Mouse (Mus musculus): ENCODE measurements around the gene BC049352.

The BC049352 gene

DNA sequence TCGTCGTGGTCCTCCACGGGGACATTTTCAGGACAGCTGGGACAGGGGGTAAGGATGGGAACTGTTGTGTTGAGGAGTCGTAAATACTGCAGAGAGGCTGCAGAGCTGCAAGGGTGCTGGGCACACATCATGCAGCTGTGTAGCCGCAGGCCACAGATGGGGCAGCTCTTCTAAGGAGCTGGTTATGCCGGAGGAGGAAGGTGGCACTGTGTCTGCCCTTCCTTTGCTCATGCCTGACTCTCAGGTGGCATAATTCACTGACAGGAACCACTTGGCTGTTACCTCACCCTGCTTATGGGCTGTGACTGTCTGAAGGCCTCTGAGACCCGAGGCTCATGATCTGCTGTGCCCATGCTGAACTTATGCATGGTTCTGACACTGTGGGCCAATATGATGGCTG lies 68.5 kb downstream of the BC049352 start:
- no peak for DNase-seq (ENCODE audit: inconsistent ontology term)

GRCm38 (mm10) chr9:45251281-45251680 lies 69.5 kb downstream of the BC049352 start:
- no peak for DNase-seq (ENCODE audit: inconsistent ontology term)

- no peak for DNase-seq (ENCODE audit: inconsistent ontology term)
Measured at GRCm38 (mm10) chr9:45251990-45252389, 70.2 kb downstream of the BC049352 start.

GRCm38 (mm10) chr9:45252395-45252794 lies 70.6 kb downstream of the BC049352 start:
- DNase-seq (ENCODE audit: inconsistent ontology term) = no peak

- no peak for DNase-seq (ENCODE audit: inconsistent ontology term)
Measured at GRCm38 (mm10) chr9:45254021-45254420, 72.2 kb downstream of the BC049352 start.

DNA sequence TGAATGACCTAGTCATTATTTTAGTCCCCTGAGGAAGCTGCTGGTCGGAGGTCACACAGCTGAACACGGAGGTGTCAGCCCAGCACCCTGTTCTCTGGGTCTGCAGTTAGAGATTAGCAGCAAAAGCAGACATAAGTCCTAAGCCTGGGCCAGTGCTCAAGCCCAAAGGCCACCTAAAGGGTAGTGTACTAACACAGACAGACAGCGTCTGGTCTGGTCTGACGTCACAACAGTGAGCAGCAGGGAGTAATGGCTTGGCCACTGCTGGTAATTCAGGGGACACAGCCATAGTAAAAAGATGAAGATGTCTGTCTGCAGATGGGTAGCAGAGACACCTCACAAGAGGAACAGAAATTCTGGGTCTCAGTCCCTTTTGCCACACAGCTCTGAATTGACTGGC lies 72.8 kb downstream of the BC049352 start:
- no peak for DNase-seq (ENCODE audit: inconsistent ontology term)

GRCm38 (mm10) chr9:45255431-45255830 lies 73.6 kb downstream of the BC049352 start:
- no peak for DNase-seq (ENCODE audit: inconsistent ontology term)

GRCm38 (mm10) chr9:45255967-45256366 lies 74.2 kb downstream of the BC049352 start:
- DNase-seq (ENCODE audit: inconsistent ontology term) = no peak

DNA sequence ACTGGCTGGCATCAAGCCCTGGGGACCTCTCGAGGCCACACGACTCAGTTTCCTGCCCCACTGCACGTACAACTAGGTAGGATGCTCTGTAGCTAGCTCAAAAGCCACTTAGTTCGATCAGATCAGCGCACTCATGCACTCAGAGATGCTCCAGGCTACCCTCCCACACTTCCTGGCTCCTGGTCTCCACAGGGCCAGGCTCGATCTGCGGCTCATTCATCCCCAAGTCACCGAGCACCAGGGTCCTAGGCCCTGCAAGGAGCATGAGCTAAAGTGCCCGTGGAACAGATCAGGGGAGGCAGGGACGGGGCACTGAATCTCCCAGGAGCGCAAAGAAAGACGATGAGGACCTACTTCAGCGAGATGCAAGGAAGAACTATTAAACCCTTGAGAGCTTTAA lies 77.3 kb downstream of the BC049352 start:
- no peak for DNase-seq (ENCODE audit: inconsistent ontology term)

- peak; percentile 9 for DNase-seq (ENCODE audit: inconsistent ontology term)
Measured at GRCm38 (mm10) chr9:45261466-45261865, 79.7 kb downstream of the BC049352 start.

- no peak for DNase-seq (ENCODE audit: inconsistent ontology term)
Measured at GRCm38 (mm10) chr9:45261872-45262271, 80.1 kb downstream of the BC049352 start.

DNA sequence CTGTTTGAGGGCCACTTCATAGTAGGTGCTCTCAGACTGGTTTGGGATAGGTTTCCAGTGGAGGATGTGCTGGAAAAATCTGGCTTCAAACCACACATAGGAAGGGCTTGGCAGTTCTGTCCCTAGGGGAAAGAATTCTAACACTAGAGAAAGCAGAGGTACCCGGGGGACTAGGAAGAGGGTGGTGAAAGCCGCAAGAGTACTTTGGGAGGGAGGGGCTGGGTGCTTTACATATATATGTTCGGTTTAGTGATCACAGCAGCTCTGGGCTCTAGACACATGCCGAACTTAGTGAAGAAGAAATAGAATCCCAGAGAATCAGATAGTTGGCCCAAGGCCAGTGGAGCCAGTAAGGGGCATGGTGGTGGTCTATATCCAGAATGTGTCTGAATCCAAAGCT lies 85.3 kb downstream of the BC049352 start:
- no peak for DNase-seq (ENCODE audit: inconsistent ontology term)

- no peak for DNase-seq (ENCODE audit: inconsistent ontology term)
Measured at GRCm38 (mm10) chr9:45268079-45268478, 86.3 kb downstream of the BC049352 start.

DNA sequence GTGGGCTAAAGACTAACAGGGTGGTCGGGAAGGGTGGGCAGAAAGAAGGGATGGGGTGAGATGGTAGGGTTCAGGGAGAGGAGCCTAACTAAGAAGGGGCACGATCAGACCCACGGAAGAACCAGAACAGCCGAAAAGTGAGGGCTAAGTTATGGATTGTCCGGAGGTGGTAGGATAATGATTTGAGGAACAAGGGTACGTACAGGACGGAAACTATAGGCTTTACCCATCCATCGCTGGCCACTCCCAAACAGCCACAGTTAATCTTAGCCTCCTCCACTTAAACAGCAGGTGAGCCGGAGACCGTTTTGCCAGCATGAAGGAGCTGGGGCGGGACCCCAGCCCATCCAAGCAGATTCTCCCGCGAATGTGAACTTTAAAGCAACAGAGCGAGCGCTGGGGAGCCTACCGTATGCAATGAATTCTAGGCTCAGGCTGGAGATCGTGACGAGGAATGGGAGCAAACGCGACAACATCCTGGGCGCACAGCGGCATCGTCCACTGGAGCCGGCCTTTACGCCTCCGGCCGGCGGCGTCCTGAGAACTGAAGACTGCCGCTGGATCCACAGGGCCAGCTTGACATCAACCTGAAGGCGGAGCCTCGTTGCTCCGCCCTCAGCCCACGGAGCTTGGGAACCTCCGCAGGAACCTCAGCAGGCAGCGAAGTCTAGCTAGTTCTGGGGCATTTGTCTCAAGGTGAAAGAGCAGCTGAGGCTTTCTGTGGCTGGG lies 87.0 kb downstream of the BC049352 start, which contains the start of gene Il10ra:
Gene Il10ra, minus strand, starts transcription at position 553 of the 729 bp plus-strand sequence.
- DNase-seq (ENCODE audit: inconsistent ontology term) = peak; percentile 29

GRCm38 (mm10) chr9:45272213-45272612 lies 90.4 kb downstream of the BC049352 start:
- no peak for DNase-seq (ENCODE audit: inconsistent ontology term)

GRCm38 (mm10) chr9:45274218-45274617 lies 92.4 kb downstream of the BC049352 start:
- DNase-seq (ENCODE audit: inconsistent ontology term) = no peak

- DNase-seq (ENCODE audit: inconsistent ontology term) = no peak
Measured at GRCm38 (mm10) chr9:45274635-45275034, 92.8 kb downstream of the BC049352 start.

- no peak for DNase-seq (ENCODE audit: inconsistent ontology term)
Measured at GRCm38 (mm10) chr9:45280059-45280458, 98.3 kb downstream of the BC049352 start.

DNA sequence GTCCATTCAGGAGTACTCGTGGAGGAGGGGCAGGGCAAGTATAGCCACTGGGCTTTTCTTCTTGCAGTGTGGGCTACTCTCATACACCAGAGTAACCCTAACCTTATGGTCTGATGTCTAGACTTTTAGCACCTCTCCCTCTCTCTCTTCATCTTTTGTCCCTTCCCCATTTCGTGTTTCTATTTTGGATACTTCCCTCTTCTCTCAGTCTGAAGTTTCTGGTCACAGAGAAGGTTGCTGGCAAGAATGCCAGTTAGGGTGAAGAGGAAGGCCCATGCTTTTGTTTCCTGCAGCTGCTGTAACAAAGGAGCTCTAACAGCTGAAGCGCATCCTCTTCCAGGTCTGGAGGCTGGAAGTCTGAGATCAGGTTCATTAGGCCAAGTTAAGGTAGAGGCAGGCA lies 99.1 kb downstream of the BC049352 start:
- no peak for DNase-seq (ENCODE audit: inconsistent ontology term)

DNA sequence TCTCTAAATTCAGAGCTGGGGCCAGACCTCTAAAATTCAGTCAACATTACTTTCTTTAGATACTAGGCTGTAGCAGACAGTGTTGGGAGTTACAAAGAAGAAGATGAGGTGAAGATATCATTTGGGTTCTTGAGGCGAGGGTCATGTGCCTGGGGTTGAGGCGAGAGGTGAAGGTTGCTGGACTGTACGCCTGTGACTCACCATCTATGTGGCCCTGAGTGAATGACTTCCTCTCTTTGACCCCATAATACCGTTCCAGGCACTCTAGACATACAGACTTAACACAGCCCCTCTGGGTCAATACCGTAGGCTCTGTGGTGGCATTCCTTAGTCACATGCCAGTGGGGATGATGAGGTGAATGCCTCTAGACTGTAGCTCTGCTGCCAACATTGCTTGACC lies 100.7 kb downstream of the BC049352 start:
- DNase-seq (ENCODE audit: inconsistent ontology term) = no peak

GRCm38 (mm10) chr9:45291481-45292168 lies 109.8 kb downstream of the BC049352 start:
- no peak for DNase-seq (ENCODE audit: inconsistent ontology term)

DNA sequence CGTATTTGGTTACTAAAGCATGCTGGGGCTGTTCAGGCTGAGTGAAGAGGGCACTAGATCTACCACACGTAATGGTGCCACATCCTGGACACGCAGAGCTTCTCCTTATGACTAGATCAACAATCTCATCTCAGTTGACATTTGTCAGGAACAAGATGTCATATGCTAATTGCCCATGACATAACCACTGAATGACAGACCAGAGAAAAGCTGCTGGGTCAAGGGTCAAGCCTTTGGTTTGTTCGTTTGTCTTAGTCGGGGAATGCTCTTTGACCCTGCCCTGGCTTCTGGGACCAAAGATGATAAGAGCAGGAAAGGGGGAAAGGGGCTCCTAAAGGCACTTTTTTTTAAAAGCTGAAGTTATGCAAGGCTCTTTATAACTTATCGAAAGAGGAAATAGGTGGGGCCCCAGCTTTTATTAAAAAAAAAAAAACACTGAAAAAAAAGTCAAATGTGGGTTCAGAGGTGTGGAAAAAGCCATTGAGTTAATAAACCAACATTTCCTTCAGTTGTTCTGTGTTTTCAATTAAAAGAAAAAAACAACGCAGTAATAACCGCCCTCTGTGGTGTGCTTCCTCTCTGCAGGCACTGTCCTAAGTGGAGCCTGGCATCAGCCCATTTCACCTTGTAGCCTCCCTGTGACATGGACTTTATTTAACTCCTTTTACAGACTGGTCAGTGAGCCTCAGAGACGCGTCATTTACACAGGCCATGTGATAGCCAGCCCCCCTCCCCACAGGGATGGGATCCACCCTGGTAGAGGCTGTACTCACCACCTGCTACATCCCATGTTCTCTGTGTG lies 112.6 kb downstream of the BC049352 start:
- DNase-seq (ENCODE audit: inconsistent ontology term) = no peak
